Comparison of ENCODE assay signal across 8 mouse cellular contexts in genomic region chr13:44301936-44302335, GRCm38 (mm10).
DNase-seq lines count a peak whose midpoint lies in the region; ATAC-seq and TF ChIP-seq lines count a peak whose summit lies in the region.

No protein-coding gene starts in this region.

- TF ChIP-seq POLR2A in cerebellum, adult 2 months (IDR thresholded peaks at IDR 0.05; ENCODE audit: borderline replicate concordance, insufficient read depth, low read length) = no peak

- ATAC-seq in hindbrain, postnatal 0 days = no peak
- no peak for ATAC-seq in hindbrain, embryonic 16.5 days
- peak; percentile 77 for ATAC-seq in heart, embryonic 16.5 days (replicated peaks; ENCODE audit: extremely low read depth, insufficient read depth, low FRiP score)
- ATAC-seq in hindbrain, embryonic 14.5 days (ENCODE audit: low FRiP score) = no peak

- peak; percentile 32 for DNase-seq in hindbrain, postnatal 0 days (ENCODE audit: low spot score)
- DNase-seq in cerebellum, adult 2 months = peak; percentile 74 to 83
- DNase-seq in lung, postnatal 4 days = peak; percentile 46 to 72
- DNase-seq in spleen, postnatal 10 days (ENCODE audit: low spot score in 2 of 2) = no peak
- DNase-seq in layer of hippocampus, adult 9-11 months = no peak
- no peak for DNase-seq in hindbrain, embryonic 14.5 days (ENCODE audit: low spot score)

- H3K9me3 ChIP-seq in hindbrain, postnatal 0 days (ENCODE audit: low read length) = no peaks in the 10 kb centered on the region
- no peaks in the 10 kb centered on the region for H3K9me3 ChIP-seq in hindbrain, embryonic 16.5 days (ENCODE audit: control insufficient read depth, low read length)
- peaks cover 2% of the 10 kb centered on the region; the same call in 1 of the 2 replicates for H3K9me3 ChIP-seq in heart, embryonic 16.5 days (replicated peaks; ENCODE audit: control insufficient read depth, low read length)
- H3K9me3 ChIP-seq in hindbrain, embryonic 14.5 days (ENCODE audit: control insufficient read depth, low read length) = no peaks in the 10 kb centered on the region

- WGBS in hindbrain, postnatal 0 days = 56% methylated on average over 10 of the region's 10 CpGs
- 72% methylated on average over 10 of the region's 10 CpGs for WGBS in hindbrain, embryonic 16.5 days
- WGBS in cerebellum, adult 2 months = 10% methylated on average over 10 of the region's 10 CpGs
- 36% methylated on average over 10 of the region's 10 CpGs for WGBS in heart, embryonic 16.5 days
- 81% methylated on average over 10 of the region's 10 CpGs for WGBS in hindbrain, embryonic 14.5 days

- H3K9ac ChIP-seq in hindbrain, postnatal 0 days (replicated peaks; ENCODE audit: low read length) = no peak overlapping the region
- H3K9ac ChIP-seq in hindbrain, embryonic 16.5 days (ENCODE audit: low read depth, low read length) = no peak overlapping the region
- H3K9ac ChIP-seq in heart, embryonic 16.5 days (ENCODE audit: low read length) = no peak overlapping the region
- H3K9ac ChIP-seq in hindbrain, embryonic 14.5 days = no peak overlapping the region

- no peaks in the 10 kb centered on the region for H3K4me1 ChIP-seq in hindbrain, postnatal 0 days (ENCODE audit: insufficient read depth, low read length)
- H3K4me1 ChIP-seq in hindbrain, embryonic 16.5 days (ENCODE audit: control insufficient read depth, insufficient read depth, low read depth, low read length) = no peaks in the 10 kb centered on the region
- H3K4me1 ChIP-seq in cerebellum, adult 2 months (ENCODE audit: control insufficient read depth, insufficient read depth, low read length) = peaks cover 32% of the 10 kb centered on the region
- no peaks in the 10 kb centered on the region for H3K4me1 ChIP-seq in heart, embryonic 16.5 days (ENCODE audit: control insufficient read depth, insufficient read depth, low read length)
- H3K4me1 ChIP-seq in hindbrain, embryonic 14.5 days (replicated peaks; ENCODE audit: control insufficient read depth, insufficient read depth, low read length) = no peaks in the 10 kb centered on the region

- H3K4me3 ChIP-seq in hindbrain, postnatal 0 days (ENCODE audit: low read length) = no peak overlapping the region
- no peak overlapping the region for H3K4me3 ChIP-seq in hindbrain, embryonic 16.5 days (ENCODE audit: low read length)
- no peak overlapping the region for H3K4me3 ChIP-seq in cerebellum, adult 2 months (replicated peaks; ENCODE audit: insufficient read depth, low read depth, low read length)
- no peak overlapping the region for H3K4me3 ChIP-seq in heart, embryonic 16.5 days (ENCODE audit: low read length)
- no peak overlapping the region for H3K4me3 ChIP-seq in hindbrain, embryonic 14.5 days (replicated peaks; ENCODE audit: low read length)

- H3K4me2 ChIP-seq in hindbrain, postnatal 0 days (ENCODE audit: low read depth, low read length) = no peak overlapping the region
- no peak overlapping the region for H3K4me2 ChIP-seq in hindbrain, embryonic 16.5 days (ENCODE audit: low read length)
- peak overlapping the region; percentile 35 for H3K4me2 ChIP-seq in heart, embryonic 16.5 days (ENCODE audit: low read depth, low read length)
- H3K4me2 ChIP-seq in hindbrain, embryonic 14.5 days (replicated peaks) = no peak overlapping the region

- TF ChIP-seq CTCF in hindbrain, postnatal 0 days (IDR thresholded peaks at IDR 0.05; ENCODE audit: low read depth) = no peak
- TF ChIP-seq CTCF in cerebellum, adult 2 months (IDR thresholded peaks at IDR 0.05; ENCODE audit: borderline replicate concordance, insufficient read depth, low read depth, low read length) = no peak

- H3K27me3 ChIP-seq in hindbrain, postnatal 0 days (ENCODE audit: insufficient read depth, low read length) = no peaks in the 10 kb centered on the region
- no peaks in the 10 kb centered on the region for H3K27me3 ChIP-seq in hindbrain, embryonic 16.5 days (replicated peaks; ENCODE audit: control insufficient read depth, insufficient read depth, low read length)
- H3K27me3 ChIP-seq in cerebellum, adult 2 months (ENCODE audit: control insufficient read depth, insufficient read depth, low read length) = no peaks in the 10 kb centered on the region
- no peaks in the 10 kb centered on the region for H3K27me3 ChIP-seq in heart, embryonic 16.5 days (ENCODE audit: control insufficient read depth, insufficient read depth, low read length)
- H3K27me3 ChIP-seq in hindbrain, embryonic 14.5 days (ENCODE audit: control insufficient read depth, insufficient read depth, low read length) = no peaks in the 10 kb centered on the region

- no peak overlapping the region for H3K27ac ChIP-seq in hindbrain, postnatal 0 days
- H3K27ac ChIP-seq in hindbrain, embryonic 16.5 days (ENCODE audit: low read depth, low read length) = no peak overlapping the region
- H3K27ac ChIP-seq in cerebellum, adult 2 months (ENCODE audit: insufficient read depth, low read length) = peak overlapping the region; percentile 36
- H3K27ac ChIP-seq in heart, embryonic 16.5 days (ENCODE audit: low read length) = no peak overlapping the region
- H3K27ac ChIP-seq in hindbrain, embryonic 14.5 days = no peak overlapping the region

- H3K36me3 ChIP-seq in hindbrain, postnatal 0 days (ENCODE audit: insufficient read depth, low read length) = no peaks in the 10 kb centered on the region
- no peaks in the 10 kb centered on the region for H3K36me3 ChIP-seq in hindbrain, embryonic 16.5 days (ENCODE audit: control insufficient read depth, insufficient read depth, low read length)
- H3K36me3 ChIP-seq in heart, embryonic 16.5 days (ENCODE audit: control insufficient read depth, insufficient read depth) = no peaks in the 10 kb centered on the region
- H3K36me3 ChIP-seq in hindbrain, embryonic 14.5 days (replicated peaks; ENCODE audit: control insufficient read depth, insufficient read depth) = no peaks in the 10 kb centered on the region

Comparison
In these comparisons a context has a peak if more than half of its experiments do, and no peak if none do; other contexts are left out.
1. DNase-seq: peak in hindbrain, postnatal 0 days (single experiment), cerebellum, adult 2 months (2 of 2) and lung, postnatal 4 days (2 of 2); none in spleen, postnatal 10 days (0 of 2), layer of hippocampus, adult 9-11 months (single experiment) and hindbrain, embryonic 14.5 days (single experiment).